Mouse (Mus musculus): ENCODE results near the gene Asxl2.

DNA sequence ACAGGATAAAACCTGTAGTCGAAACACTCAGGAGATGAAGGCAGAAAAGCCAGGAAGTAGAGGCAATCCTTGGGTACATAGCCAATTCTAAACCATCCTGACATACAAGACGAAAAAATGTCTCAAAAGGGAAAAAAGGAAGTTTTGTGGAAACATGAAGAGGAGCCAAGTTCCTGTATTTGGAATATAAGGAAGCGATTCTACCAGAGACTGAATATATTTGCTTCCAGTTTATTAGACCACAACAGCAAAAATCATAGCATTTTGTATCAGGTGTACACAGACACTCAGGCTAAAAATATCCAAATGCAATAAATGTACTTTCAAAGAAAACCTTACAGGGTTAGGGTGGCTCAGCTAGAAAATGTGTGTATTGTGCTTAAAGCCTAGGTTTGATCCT lies 7.9 kb upstream of the Asxl2 start:
- TF ChIP-seq POLR2A (IDR thresholded peaks at IDR 0.05; ENCODE audit: control insufficient read depth, low read depth, low read length), result no peak
- no peak for TF ChIP-seq CTCF (IDR thresholded peaks at IDR 0.05; ENCODE audit: control insufficient read depth, insufficient read depth, insufficient replicate concordance, low read depth, low read length)

All from testis, adult 2 months (tissue).